In genomic region chr11:6410050-6410602, GRCm38 (mm10) we compare ENCODE assay signal across 14 mouse cellular contexts. TPM values are rescaled to one million over a fixed set of nuclear protein-coding genes. Genes with fewer than 3 reads are reported as not detected.
DNase-seq lines count a peak whose midpoint lies in the region; ATAC-seq and TF ChIP-seq lines count a peak whose summit lies in the region.
"Had no signal": no experiment of that assay in that cellular context is flagged by ENCODE, and none has a peak within 500 bp of the region (broad histone marks: within the 10 kb centered on the region; RNA-seq: fewer than 3 reads in every experiment).

No protein-coding gene starts in this region.

- peak; percentile 30 for DNase-seq in gastrocnemius, postnatal 25 days
- DNase-seq in gastrocnemius, postnatal 14 days = no peak
- DNase-seq in right cerebral cortex, adult 18-20 months = peak; percentile 43
- no peak for DNase-seq in right cerebral cortex, adult 2 months (ENCODE audit: low spot score in 2 of 2)
- no peak for DNase-seq in limb, embryonic 10.5 days (ENCODE audit: low spot score)
- no peak for DNase-seq in stomach, postnatal 0 days (ENCODE audit: low spot score)
- DNase-seq in kidney, postnatal 36 days = no peak
- no peak for DNase-seq in gastrocnemius, postnatal 36 days
- DNase-seq: right cerebral cortex, postnatal 25 days had no signal

- H3K27me3 ChIP-seq in limb, embryonic 10.5 days (ENCODE audit: low read depth, poor library complexity, severe bottlenecking) = no peaks in the 10 kb centered on the region
- H3K27me3 ChIP-seq in stomach, postnatal 0 days (ENCODE audit: control insufficient read depth, insufficient read depth, low read length) = no peaks in the 10 kb centered on the region
- H3K27me3 ChIP-seq: forebrain, embryonic 15.5 days; heart, embryonic 13.5 days; neural tube, embryonic 12.5 days had no signal

- intact Hi-C loops in gastrocnemius, postnatal 14 days (cut with DNase I; ENCODE audit: low total_unique reads) = no loop called here
- intact Hi-C loops in gastrocnemius, postnatal 36 days (cut with DNase I) = no loop called here

- no peak overlapping the region for H3K4me2 ChIP-seq in stomach, postnatal 0 days (replicated peaks; ENCODE audit: low read depth)
- H3K4me2 ChIP-seq: forebrain, embryonic 15.5 days; heart, embryonic 13.5 days; neural tube, embryonic 12.5 days had no signal

- peaks cover 36% of the 10 kb centered on the region for H3K4me1 ChIP-seq in limb, embryonic 10.5 days
- H3K4me1 ChIP-seq in stomach, postnatal 0 days (replicated peaks; ENCODE audit: control insufficient read depth, insufficient read depth) = peaks cover 14% of the 10 kb centered on the region

- ATAC-seq in stomach, postnatal 0 days (ENCODE audit: low FRiP score, low TSS enrichment) = no peak
- ATAC-seq: forebrain, embryonic 15.5 days; intestine, embryonic 16.5 days had no signal

- no peak for TF ChIP-seq CTCF in stomach, postnatal 0 days (IDR thresholded peaks at IDR 0.05; ENCODE audit: low read depth)

- 58% methylated on average over 5 of the region's 5 CpGs for WGBS in limb, embryonic 10.5 days
- 56% methylated on average over 5 of the region's 5 CpGs for WGBS in stomach, postnatal 0 days

- H3K27ac ChIP-seq in limb, embryonic 10.5 days = peak overlapping the region; percentile 68
- no peak overlapping the region for H3K27ac ChIP-seq in stomach, postnatal 0 days (replicated peaks)
- H3K27ac ChIP-seq: forebrain, embryonic 15.5 days; heart, embryonic 13.5 days; liver, embryonic 14.5 days; neural tube, embryonic 12.5 days had no signal

- no peaks in the 10 kb centered on the region for H3K9me3 ChIP-seq in limb, embryonic 10.5 days (replicated peaks)
- H3K9me3 ChIP-seq in stomach, postnatal 0 days (ENCODE audit: control insufficient read depth, low read length) = no peaks in the 10 kb centered on the region
- H3K9me3 ChIP-seq: forebrain, embryonic 15.5 days; heart, embryonic 13.5 days; neural tube, embryonic 12.5 days had no signal

- H3K9ac ChIP-seq in stomach, postnatal 0 days (ENCODE audit: low read length) = no peak overlapping the region
- H3K9ac ChIP-seq: forebrain, embryonic 15.5 days; heart, embryonic 13.5 days; liver, embryonic 14.5 days; neural tube, embryonic 12.5 days had no signal

- no peak overlapping the region for H3K4me3 ChIP-seq in limb, embryonic 10.5 days
- H3K4me3 ChIP-seq in stomach, postnatal 0 days (ENCODE audit: low read depth, low read length) = no peak overlapping the region
- H3K4me3 ChIP-seq: forebrain, embryonic 15.5 days; heart, embryonic 13.5 days; neural tube, embryonic 12.5 days had no signal

- peaks cover 13% of the 10 kb centered on the region for H3K36me3 ChIP-seq in limb, embryonic 10.5 days
- H3K36me3 ChIP-seq in stomach, postnatal 0 days (ENCODE audit: control insufficient read depth, insufficient read depth, low read length) = peaks cover 2% of the 10 kb centered on the region; the same call in 1 of the 2 replicates

- TF ChIP-seq EP300 in stomach, postnatal 0 days (optimal IDR thresholded peaks at IDR 0.05) = no peak

RNA-seq across cellular contexts. Expression of gene Ppia, which starts 5.1 kb away (rescaled TPM):
- total RNA-seq in gastrocnemius, postnatal 25 days (2021) = 100 to 1,000 TPM; 197 to 277 TPM
- 100 to 1,000 TPM; 427 to 511 TPM for total RNA-seq in gastrocnemius, postnatal 14 days (2021)
- 5,840 and 6,698 TPM in 2 replicates for polyA plus RNA-seq in limb, embryonic 10.5 days (2016; fragmentation: Nextera tagmentation; extraction: Ambion mirVana)
- polyA plus RNA-seq in stomach, postnatal 0 days (2015; fragmentation: Nextera tagmentation; extraction: Ambion mirVana) = 4,199 and 4,786 TPM in 2 replicates
- total RNA-seq in gastrocnemius, postnatal 36 days (2021) = 100 to 1,000 TPM; 206 to 211 TPM

RNA-seq across cellular contexts. Expression of gene Zmiz2, which starts 21.3 kb away (rescaled TPM):
- total RNA-seq in gastrocnemius, postnatal 25 days (2021) = 10 to 100 TPM; 37.4 to 43.0 TPM
- total RNA-seq in gastrocnemius, postnatal 14 days (2021) = 10 to 100 TPM; 28.9 to 30.2 TPM
- 10.9 and 12.4 TPM in 2 replicates for polyA plus RNA-seq in limb, embryonic 10.5 days (2016; fragmentation: Nextera tagmentation; extraction: Ambion mirVana)
- 7.1 and 8.7 TPM in 2 replicates for polyA plus RNA-seq in stomach, postnatal 0 days (2015; fragmentation: Nextera tagmentation; extraction: Ambion mirVana)
- 10 to 100 TPM; 41.1 to 53.3 TPM for total RNA-seq in gastrocnemius, postnatal 36 days (2021)

RNA-seq across cellular contexts. Expression of gene H2afv, which starts 34.1 kb away (rescaled TPM):
- total RNA-seq in gastrocnemius, postnatal 25 days (2021) = 10 to 100 TPM; 44.6 TPM
- total RNA-seq in gastrocnemius, postnatal 14 days (2021) = 10 to 100 TPM; 41.3 to 46.3 TPM
- 583 and 781 TPM in 2 replicates for polyA plus RNA-seq in limb, embryonic 10.5 days (2016; fragmentation: Nextera tagmentation; extraction: Ambion mirVana)
- 187 and 198 TPM in 2 replicates for polyA plus RNA-seq in stomach, postnatal 0 days (2015; fragmentation: Nextera tagmentation; extraction: Ambion mirVana)
- 10 to 100 TPM; 36.4 to 49.2 TPM for total RNA-seq in gastrocnemius, postnatal 36 days (2021)

Comparison
In these comparisons a context has a peak if more than half of its experiments do, and no peak if none do; other contexts are left out.
1. DNase-seq: peak in gastrocnemius, postnatal 25 days (single experiment) and right cerebral cortex, adult 18-20 months (single experiment); none in gastrocnemius, postnatal 14 days (single experiment), right cerebral cortex, adult 2 months (0 of 2), limb, embryonic 10.5 days (single experiment), stomach, postnatal 0 days (single experiment), kidney, postnatal 36 days (0 of 2) and gastrocnemius, postnatal 36 days (0 of 2).